Comparison of ENCODE assay signal across 11 mouse cellular contexts in genomic region chr3:131246579-131247046, GRCm38 (mm10). TPM values are rescaled to one million over a fixed set of nuclear protein-coding genes. Genes with fewer than 3 reads are reported as not detected.
DNase-seq lines count a peak whose midpoint lies in the region; ATAC-seq and TF ChIP-seq lines count a peak whose summit lies in the region.
"Had no signal": no experiment of that assay in that cellular context is flagged by ENCODE, and none has a peak within 500 bp of the region (broad histone marks: within the 10 kb centered on the region; RNA-seq: fewer than 3 reads in every experiment).

No protein-coding gene starts in this region.

- H3K27ac ChIP-seq in intestine, postnatal 0 days (ENCODE audit: low read depth, low read length), result peak overlapping the region; percentile 5; the same call in 1 of the 2 replicates
- no peak overlapping the region for H3K27ac ChIP-seq in intestine, embryonic 15.5 days
- H3K27ac ChIP-seq in testis, adult 2 months (ENCODE audit: control insufficient read depth, insufficient read depth, low read depth, low read length), result peak overlapping the region; percentile 26; the same call in 1 of the 2 replicates
- H3K27ac ChIP-seq in heart, embryonic 16.5 days (ENCODE audit: low read length), result peak overlapping the region; percentile 80
- H3K27ac ChIP-seq: neural tube, embryonic 13.5 days; stomach, embryonic 15.5 days had no signal

- no peak overlapping the region for H3K4me3 ChIP-seq in intestine, postnatal 0 days (ENCODE audit: low read depth, low read length)
- H3K4me3 ChIP-seq in intestine, embryonic 15.5 days (replicated peaks), result no peak overlapping the region
- no peak overlapping the region for H3K4me3 ChIP-seq in testis, adult 2 months (ENCODE audit: control insufficient read depth, low read depth, low read length)
- no peak overlapping the region for H3K4me3 ChIP-seq in heart, embryonic 16.5 days (ENCODE audit: low read length)
- H3K4me3 ChIP-seq: neural tube, embryonic 13.5 days; stomach, embryonic 15.5 days had no signal

- no peak overlapping the region for H3K4me2 ChIP-seq in intestine, postnatal 0 days (replicated peaks; ENCODE audit: low read depth)
- H3K4me2 ChIP-seq in intestine, embryonic 15.5 days (replicated peaks), result no peak overlapping the region
- no peak overlapping the region for H3K4me2 ChIP-seq in heart, embryonic 16.5 days (ENCODE audit: low read depth, low read length)
- H3K4me2 ChIP-seq: lung, embryonic 14.5 days; midbrain, embryonic 11.5 days; neural tube, embryonic 13.5 days; stomach, embryonic 15.5 days had no signal

- H3K9me3 ChIP-seq in intestine, postnatal 0 days (ENCODE audit: control insufficient read depth), result no peaks in the 10 kb centered on the region
- no peaks in the 10 kb centered on the region for H3K9me3 ChIP-seq in intestine, embryonic 15.5 days
- H3K9me3 ChIP-seq in heart, embryonic 16.5 days (replicated peaks; ENCODE audit: control insufficient read depth, low read length), result no peaks in the 10 kb centered on the region
- H3K9me3 ChIP-seq: neural tube, embryonic 13.5 days; stomach, embryonic 15.5 days had no signal

- no peak for TF ChIP-seq POLR2A in testis, adult 2 months (IDR thresholded peaks at IDR 0.05; ENCODE audit: control insufficient read depth, low read depth, low read length)

- peaks cover 3% of the 10 kb centered on the region; the same call in 1 of the 2 replicates for H3K4me1 ChIP-seq in intestine, postnatal 0 days (replicated peaks; ENCODE audit: control insufficient read depth, insufficient read depth, low read length)
- H3K4me1 ChIP-seq in intestine, embryonic 15.5 days (replicated peaks), result 0 out of 2 replicates have a peak, but pooled peaks cover 2% of the 10 kb centered on the region
- H3K4me1 ChIP-seq in testis, adult 2 months (ENCODE audit: control insufficient read depth, insufficient read depth, low read length), result peaks cover 2% of the 10 kb centered on the region; the same call in 1 of the 2 replicates
- H3K4me1 ChIP-seq in heart, embryonic 16.5 days (ENCODE audit: control insufficient read depth, insufficient read depth, low read length), result peaks cover 27% of the 10 kb centered on the region
- H3K4me1 ChIP-seq: stomach, embryonic 15.5 days had no signal

- no peaks in the 10 kb centered on the region for H3K27me3 ChIP-seq in intestine, postnatal 0 days (replicated peaks; ENCODE audit: control insufficient read depth, insufficient read depth, low read length)
- no peaks in the 10 kb centered on the region for H3K27me3 ChIP-seq in intestine, embryonic 15.5 days (replicated peaks)
- H3K27me3 ChIP-seq in testis, adult 2 months (ENCODE audit: control insufficient read depth, insufficient read depth, low read length), result no peaks in the 10 kb centered on the region
- no peaks in the 10 kb centered on the region for H3K27me3 ChIP-seq in heart, embryonic 16.5 days (ENCODE audit: control insufficient read depth, insufficient read depth, low read length)
- H3K27me3 ChIP-seq: neural tube, embryonic 13.5 days; stomach, embryonic 15.5 days had no signal

- ATAC-seq in intestine, postnatal 0 days, result no peak; the same call in 1 of the 2 replicates
- no peak for ATAC-seq in intestine, embryonic 15.5 days
- no peak for ATAC-seq in heart, embryonic 16.5 days (replicated peaks; ENCODE audit: extremely low read depth, insufficient read depth, low FRiP score)

- peaks cover 80% of the 10 kb centered on the region for H3K36me3 ChIP-seq in intestine, postnatal 0 days (ENCODE audit: control insufficient read depth, insufficient read depth)
- H3K36me3 ChIP-seq in intestine, embryonic 15.5 days, result peaks cover 12% of the 10 kb centered on the region
- no peaks in the 10 kb centered on the region for H3K36me3 ChIP-seq in testis, adult 2 months (ENCODE audit: control insufficient read depth, insufficient read depth, low read length)
- peaks cover 48% of the 10 kb centered on the region for H3K36me3 ChIP-seq in heart, embryonic 16.5 days (ENCODE audit: control insufficient read depth, insufficient read depth)
- H3K36me3 ChIP-seq: neural tube, embryonic 13.5 days had no signal

- DNase-seq in testis, postnatal 10 days (ENCODE audit: low spot score), result no peak
- DNase-seq in layer of hippocampus, adult 9-10 months (ENCODE audit: low spot score), result no peak
- DNase-seq in layer of hippocampus, postnatal 25 days (ENCODE audit: extremely low spot score in 1 of 2, low spot score in 1 of 2), result no peak

- H3K9ac ChIP-seq in intestine, postnatal 0 days (ENCODE audit: low read depth, low read length), result no peak overlapping the region
- H3K9ac ChIP-seq in intestine, embryonic 15.5 days, result no peak overlapping the region
- H3K9ac ChIP-seq in heart, embryonic 16.5 days (ENCODE audit: low read length), result no peak overlapping the region; the same call in 1 of the 2 replicates
- H3K9ac ChIP-seq: lung, embryonic 14.5 days; neural tube, embryonic 13.5 days; stomach, embryonic 15.5 days had no signal

- TF ChIP-seq CTCF in intestine, postnatal 0 days (IDR thresholded peaks at IDR 0.05; ENCODE audit: low read depth), result no peak
- TF ChIP-seq CTCF in testis, adult 2 months (IDR thresholded peaks at IDR 0.05; ENCODE audit: control insufficient read depth, insufficient read depth, insufficient replicate concordance, low read depth, low read length), result no peak

- 80% methylated on average over 8 of the region's 8 CpGs for WGBS in intestine, postnatal 0 days
- 91% methylated on average over 8 of the region's 8 CpGs for WGBS in intestine, embryonic 15.5 days
- 86% methylated on average over 8 of the region's 8 CpGs for WGBS in heart, embryonic 16.5 days

RNA-seq across cellular contexts. Expression of gene Hadh, which starts 25.3 kb away (rescaled TPM):
- polyA plus RNA-seq in intestine, postnatal 0 days (2015; fragmentation: Nextera tagmentation; extraction: Ambion mirVana), result 581 and 642 TPM in 2 replicates
- 265 and 272 TPM in 2 replicates for polyA plus RNA-seq in intestine, embryonic 15.5 days (2015; fragmentation: Nextera tagmentation; extraction: Ambion mirVana)
- polyA plus RNA-seq in testis, adult 2 months (2012; rRNA removed), result 30.2 and 36.2 TPM in 2 replicates
- 193 and 199 TPM in 2 replicates for polyA plus RNA-seq in heart, embryonic 16.5 days (2015; fragmentation: Nextera tagmentation; extraction: Ambion mirVana)
- total RNA-seq in layer of hippocampus, postnatal 25 days (2021), result 10 to 100 TPM; 23.1 to 24.6 TPM

RNA-seq across cellular contexts. Expression of gene Cyp2u1, which starts 56.4 kb away (rescaled TPM):
- 17.1 and 24.2 TPM in 2 replicates for polyA plus RNA-seq in intestine, postnatal 0 days (2015; fragmentation: Nextera tagmentation; extraction: Ambion mirVana)
- polyA plus RNA-seq in intestine, embryonic 15.5 days (2015; fragmentation: Nextera tagmentation; extraction: Ambion mirVana), result 6.4 and 7.7 TPM in 2 replicates
- polyA plus RNA-seq in testis, adult 2 months (2012; rRNA removed), result 4.6 and 4.7 TPM in 2 replicates
- 14.0 and 15.8 TPM in 2 replicates for polyA plus RNA-seq in heart, embryonic 16.5 days (2015; fragmentation: Nextera tagmentation; extraction: Ambion mirVana)
- total RNA-seq in layer of hippocampus, postnatal 25 days (2021), result 10 to 100 TPM; 15.9 to 17.5 TPM
